Mouse (Mus musculus) embryonic fibroblast, embryonic 13.5 days (primary cell): ENCODE measurements around the gene Gm21985.

Experiments used
- CTCF ChIP-seq: IDR thresholded peaks from 2 replicates; pipeline ENCODE4 v1.5.1; 2011; ENCODE audit warnings: mild to moderate bottlenecking, control low read depth, low read length, moderate library complexity, borderline replicate concordance; ENCODE audit not compliant: insufficient read depth
- POLR2A ChIP-seq: IDR thresholded peaks from 2 replicates; pipeline ENCODE4 v1.6.1; 2011; ENCODE audit warnings: low read depth, mild to moderate bottlenecking, control low read depth, low read length, moderate library complexity

GRCm38 (mm10) chr2:112367222-112367621, 101.1 kb downstream of the Gm21985 start:
- TF ChIP-seq CTCF, result no peak
- TF ChIP-seq POLR2A, result no peak
